Mouse (Mus musculus) thymus, postnatal 10 days (tissue): Measurements from ENCODE around the gene Pkig.

ENCODE experiments used
- DNase-seq, 2 experiments: peaks; one replicate each; pipeline ENCODE4 v3.0.0; 2021; ENCODE audit warnings: low spot score in 2 of 2

The Pkig gene

GRCm38 (mm10) chr2:163710606-163711159, 52.5 kb downstream of the Pkig start:
- DNase-seq, result no peak

GRCm38 (mm10) chr2:163711368-163711868, 53.2 kb downstream of the Pkig start:
- DNase-seq, result peak in 1 of 2 experiments; percentile 27

- peak; percentile 61 to 76 for DNase-seq
Measured at GRCm38 (mm10) chr2:163712473-163712872, 54.3 kb downstream of the Pkig start.

- DNase-seq, result peak in 1 of 2 experiments; percentile 25
Measured at GRCm38 (mm10) chr2:163712874-163713273, 54.7 kb downstream of the Pkig start.

- peak; percentile 33 to 39 for DNase-seq
Measured at GRCm38 (mm10) chr2:163713340-163713739, 55.2 kb downstream of the Pkig start.

- no peak for DNase-seq
Measured at GRCm38 (mm10) chr2:163716448-163716847, 58.3 kb downstream of the Pkig start.

- DNase-seq, result peak in 1 of 2 experiments; percentile 41
Measured at GRCm38 (mm10) chr2:163716853-163717252, 58.7 kb downstream of the Pkig start.

- no peak for DNase-seq
Measured at GRCm38 (mm10) chr2:163718526-163718925, 60.3 kb downstream of the Pkig start.

- peak; percentile 73 to 89 for DNase-seq
Measured at GRCm38 (mm10) chr2:163718951-163719603, 60.9 kb downstream of the Pkig start.

- DNase-seq, result no peak
Measured at GRCm38 (mm10) chr2:163719616-163720015, 61.4 kb downstream of the Pkig start.

- no peak for DNase-seq
Measured at GRCm38 (mm10) chr2:163722550-163722949, 64.4 kb downstream of the Pkig start.

- no peak for DNase-seq
Measured at GRCm38 (mm10) chr2:163726766-163727393, 68.7 kb downstream of the Pkig start.

GRCm38 (mm10) chr2:163728300-163728699, 70.1 kb downstream of the Pkig start:
- no peak for DNase-seq

GRCm38 (mm10) chr2:163732021-163732420, 73.8 kb downstream of the Pkig start:
- DNase-seq, result no peak

GRCm38 (mm10) chr2:163735163-163735562, 77.0 kb downstream of the Pkig start:
- no peak for DNase-seq

GRCm38 (mm10) chr2:163735980-163736379, 77.8 kb downstream of the Pkig start:
- no peak for DNase-seq

GRCm38 (mm10) chr2:163742656-163743055, 84.5 kb downstream of the Pkig start:
- no peak for DNase-seq

- DNase-seq, result no peak
Measured at GRCm38 (mm10) chr2:163743357-163743756, 85.2 kb downstream of the Pkig start.

- peak; percentile 76 to 86 for DNase-seq
Measured at GRCm38 (mm10) chr2:163744801-163745570, 86.8 kb downstream of the Pkig start.

GRCm38 (mm10) chr2:163749647-163750611, 91.7 kb downstream of the Pkig start, which contains the start of gene Ada:
Gene Ada, minus strand, starts transcription at chr2:163750239.
- peak; percentile 52 to 79 for DNase-seq

GRCm38 (mm10) chr2:163754228-163754627, 96.0 kb downstream of the Pkig start:
- no peak for DNase-seq
